Mouse (Mus musculus) forebrain, embryonic 11.5 days (tissue): ENCODE measurements at regions not wholly inside any gene's neighbourhood (a gene's known extent, or its start where the extent isn't known, plus 50 kb on each side); places are given as distances from the start of the nearest gene placed in this dataset.
"Not testable (repeated sequence)": the region's sequence is repeated elsewhere in the genome, so short reads cannot be mapped to it uniquely, and the experiment has no call there.

Experiments
- ATAC-seq: fragments of 200-750 bp; cut with Nextera tagmentation; replicated peaks from 2 replicates; pipeline ENCODE4 v1.8.0; 2017; ENCODE audit warnings: moderate TSS enrichment; ENCODE audit not compliant: low FRiP score
- DNase-seq: peaks from one replicate; pipeline ENCODE4 v3.0.0-alpha.2; 2017; ENCODE audit warnings: low spot score
- H3K27ac ChIP-seq: fragments of 300-500 bp; sonication (generic); 2 replicates; pipeline ENCODE4 v1.5.1; 2014; ENCODE audit warnings: low read depth, low read length
- H3K27me3 ChIP-seq: fragments of 300-500 bp; sonication (generic); 2 replicates; pipeline ENCODE4 v1.6.1; 2014; ENCODE audit warnings: mild to moderate bottlenecking, low read length, mixed read lengths; ENCODE audit not compliant: control insufficient read depth, insufficient read depth
- H3K36me3 ChIP-seq: fragments of 300-500 bp; sonication (generic); 2 replicates; pipeline ENCODE4 v1.6.1; 2014; ENCODE audit warnings: mild to moderate bottlenecking, low read length, moderate library complexity, mixed read lengths; ENCODE audit not compliant: control insufficient read depth, insufficient read depth
- H3K4me1 ChIP-seq: fragments of 300-500 bp; sonication (generic); replicated peaks from 2 replicates; pipeline ENCODE4 v1.6.1; 2014; ENCODE audit warnings: low read length, mixed read lengths; ENCODE audit not compliant: control insufficient read depth, insufficient read depth
- H3K4me2 ChIP-seq: fragments of 300-500 bp; sonication (generic); 2 replicates; pipeline ENCODE4 v1.6.1; 2014; ENCODE audit warnings: low read depth, mild to moderate bottlenecking, low read length, moderate library complexity, mixed read lengths; ENCODE audit not compliant: severe bottlenecking
- H3K4me3 ChIP-seq: fragments of 300-500 bp; sonication (generic); 2 replicates; pipeline ENCODE4 v1.5.1; 2014; ENCODE audit warnings: low read depth, low read length
- H3K9ac ChIP-seq: fragments of 300-500 bp; sonication (generic); 2 replicates; pipeline ENCODE4 v1.6.1; 2014; ENCODE audit warnings: low read length
- H3K9me3 ChIP-seq: fragments of 300-500 bp; sonication (generic); 2 replicates; pipeline ENCODE4 v1.6.1; 2016; ENCODE audit warnings: low read length, mixed read lengths; ENCODE audit not compliant: control insufficient read depth
- WGBS: fragments of 180-500 bp; shearing (Covaris S2); extraction: QIAGEN DNeasy Blood & Tissue Kit; methylation state at CpG from one replicate; pipeline ENCODE4 v1.1.7; 2014; 5-methylcytosine and 5-hydroxymethylcytosine counted together

DNA sequence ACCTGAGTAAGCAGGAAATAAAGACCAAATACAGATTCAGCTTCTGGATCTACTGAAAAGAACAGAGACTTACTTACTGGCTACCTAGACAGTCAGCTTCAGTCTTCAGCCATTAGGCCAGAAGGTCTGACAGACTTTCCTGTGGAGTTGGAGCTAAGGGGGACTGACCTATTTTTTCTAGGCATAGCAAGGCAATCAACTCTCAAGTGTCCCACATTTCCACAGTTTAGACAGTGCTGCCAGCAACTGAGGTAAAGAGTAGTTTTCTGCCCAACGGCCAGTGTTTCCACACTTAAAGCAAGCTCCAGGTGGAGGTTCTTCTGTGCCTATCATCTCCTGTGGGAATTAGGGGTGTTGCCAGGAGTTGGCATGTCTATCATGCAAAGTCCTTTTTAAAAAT lies 111.3 kb upstream of the Ppp6c start:
- WGBS: 82% methylated on average over 1 of the region's 1 CpGs
- no peaks in the 10 kb centered on the region for H3K4me1 ChIP-seq
- H3K9ac ChIP-seq: no peak overlapping the region
- no peak overlapping the region for H3K4me3 ChIP-seq
- no peak overlapping the region for H3K27ac ChIP-seq
- ATAC-seq (no peak), DNase-seq (no peak)
- no peaks in the 10 kb centered on the region for H3K27me3 ChIP-seq
- no peaks in the 10 kb centered on the region for H3K36me3 ChIP-seq
- H3K4me2 ChIP-seq: no peak overlapping the region
- H3K9me3 ChIP-seq: no peaks in the 10 kb centered on the region

DNA sequence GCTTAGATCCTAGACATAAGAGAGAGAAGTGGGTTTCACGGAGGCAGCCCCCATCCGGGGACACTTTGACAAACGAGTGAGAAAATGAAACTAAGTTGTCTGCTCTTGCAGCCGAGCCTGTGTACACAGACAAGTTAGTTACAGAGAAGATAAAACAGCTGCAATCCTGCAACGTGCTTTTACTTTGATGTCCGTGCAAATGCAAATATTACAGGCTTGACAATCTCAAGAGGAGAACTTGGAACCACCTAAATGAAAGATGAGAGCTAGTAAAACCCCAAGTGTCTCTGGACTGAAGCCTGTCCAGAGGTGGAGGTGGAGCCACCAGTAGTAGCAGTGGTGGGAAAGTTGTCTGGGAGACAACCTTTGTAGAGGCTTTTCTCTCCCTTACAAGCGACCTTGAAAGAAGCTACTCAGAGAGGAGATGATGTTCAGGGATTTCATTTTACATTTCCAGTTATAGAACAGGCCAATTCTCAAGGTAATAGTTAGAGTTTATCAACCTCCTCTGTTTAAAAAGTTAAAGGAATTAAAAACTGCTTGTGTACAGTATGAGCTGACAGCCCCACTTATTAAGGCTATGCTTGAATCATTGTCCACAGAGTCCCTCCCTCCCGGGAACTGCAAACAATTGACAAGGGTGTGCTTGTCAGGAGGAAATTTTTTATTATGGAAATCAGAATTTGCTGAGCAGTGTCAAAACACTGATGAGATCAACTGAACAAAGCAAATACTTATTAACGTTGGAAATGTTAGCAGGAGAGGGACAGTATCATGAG lies 99.7 kb upstream of the Ppp6c start:
- no peak overlapping the region for H3K4me2 ChIP-seq
- no peaks in the 10 kb centered on the region for H3K9me3 ChIP-seq
- ATAC-seq (no peak), DNase-seq (no peak)
- no peak overlapping the region for H3K4me3 ChIP-seq
- WGBS: 77% methylated on average over 9 of the region's 9 CpGs
- no peaks in the 10 kb centered on the region for H3K4me1 ChIP-seq
- no peaks in the 10 kb centered on the region for H3K36me3 ChIP-seq
- H3K27me3 ChIP-seq: no peaks in the 10 kb centered on the region
- H3K9ac ChIP-seq: no peak overlapping the region
- 0 out of 2 replicates have a peak overlapping the region, but pooled peaks have one; percentile 31 for H3K27ac ChIP-seq

DNA sequence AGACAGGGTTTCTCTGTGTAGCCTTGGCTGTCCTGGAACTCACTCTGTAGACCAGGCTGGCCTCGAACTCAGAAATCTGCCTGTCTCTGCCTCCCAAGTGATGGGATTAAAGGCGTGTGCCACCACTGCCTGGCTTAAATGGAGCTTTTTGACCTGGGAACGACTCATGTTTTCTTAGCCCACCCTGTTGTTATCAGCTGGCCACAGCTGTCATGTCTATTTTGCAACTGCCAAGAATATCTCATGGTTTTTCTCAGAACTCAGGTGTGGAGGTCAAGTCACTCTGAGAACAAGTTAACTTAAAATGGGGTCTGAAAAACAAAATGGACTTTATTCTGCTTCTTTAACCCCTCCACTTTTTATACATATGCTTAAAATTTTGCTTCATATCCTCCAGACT lies 98.9 kb upstream of the Ppp6c start:
- H3K4me1 ChIP-seq, H3K4me3 ChIP-seq, H3K27me3 ChIP-seq, H3K9me3 ChIP-seq, ATAC-seq, H3K27ac ChIP-seq, DNase-seq, H3K36me3 ChIP-seq, H3K9ac ChIP-seq, H3K4me2 ChIP-seq: not testable (repeated sequence)
- 88% methylated on average over 3 of the region's 3 CpGs for WGBS

DNA sequence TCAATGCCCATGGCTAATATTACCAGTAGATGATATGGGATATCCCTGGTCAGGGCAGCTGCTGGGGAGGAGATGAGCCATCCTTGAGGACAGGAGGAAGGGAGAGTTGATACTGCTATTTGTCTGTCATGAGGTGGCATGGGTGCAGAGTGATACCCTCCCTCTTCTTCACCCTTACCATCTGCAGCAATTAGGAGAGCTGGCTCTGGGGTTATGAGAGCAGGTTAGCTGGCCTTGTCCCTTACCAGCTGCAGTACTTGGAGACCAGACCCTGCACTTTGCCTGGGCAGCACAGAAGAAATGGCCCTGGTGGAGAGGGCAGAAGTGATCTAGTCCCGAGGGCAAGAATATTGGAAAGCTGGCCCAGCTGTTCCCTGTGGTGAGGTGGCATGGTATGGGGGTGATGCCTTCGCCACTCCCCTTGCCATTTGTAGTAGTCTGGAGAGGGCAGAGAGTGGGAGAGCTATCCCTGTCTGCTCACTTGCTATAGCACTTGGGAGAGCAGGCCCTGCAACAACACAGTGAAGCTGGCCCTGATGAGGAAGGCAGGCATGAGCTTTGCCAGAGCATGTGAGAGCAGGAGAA lies 73.6 kb upstream of the Ppp6c start:
- Histone ChIP-seq H3K36me3 (no peaks in the 10 kb centered on the region), H3K27me3 (no peaks in the 10 kb centered on the region), H3K4me2 (no peak overlapping the region), H3K9ac (no peak overlapping the region), H3K4me3 (no peak overlapping the region), H3K4me1 (no peaks in the 10 kb centered on the region), H3K9me3 (no peaks in the 10 kb centered on the region), H3K27ac (no peak overlapping the region)
- WGBS: 83% methylated on average over 2 of the region's 2 CpGs
- ATAC-seq: no peak
- DNase-seq: no peak

DNA sequence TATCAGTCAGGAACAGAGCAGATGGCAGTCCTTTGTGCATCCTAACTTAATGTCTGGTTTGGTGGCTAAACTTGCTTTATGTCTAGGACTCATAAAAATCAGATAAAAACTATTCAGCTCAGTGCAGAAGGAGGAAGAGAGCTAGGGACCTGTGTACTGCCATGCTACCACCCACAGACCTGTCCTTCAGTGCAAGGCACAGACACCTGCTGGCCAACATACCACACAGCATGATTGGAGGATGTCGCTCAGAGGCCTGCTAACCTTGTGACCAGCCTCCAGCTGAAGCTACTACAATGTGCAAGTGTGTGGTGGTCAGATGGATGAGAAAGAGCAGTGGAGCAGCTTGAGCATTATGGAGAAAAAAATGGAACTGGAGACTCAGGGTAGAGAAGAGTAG lies 73.0 kb upstream of the Ppp6c start:
- Histone ChIP-seq H3K27ac (no peak overlapping the region), H3K4me1 (no peaks in the 10 kb centered on the region), H3K4me3 (no peak overlapping the region), H3K36me3 (no peaks in the 10 kb centered on the region), H3K9ac (no peak overlapping the region), H3K4me2 (no peak overlapping the region), H3K27me3 (no peaks in the 10 kb centered on the region), H3K9me3 (no peaks in the 10 kb centered on the region)
- no peak for DNase-seq
- ATAC-seq: no peak
- 86% methylated on average over 1 of the region's 1 CpGs for WGBS

DNA sequence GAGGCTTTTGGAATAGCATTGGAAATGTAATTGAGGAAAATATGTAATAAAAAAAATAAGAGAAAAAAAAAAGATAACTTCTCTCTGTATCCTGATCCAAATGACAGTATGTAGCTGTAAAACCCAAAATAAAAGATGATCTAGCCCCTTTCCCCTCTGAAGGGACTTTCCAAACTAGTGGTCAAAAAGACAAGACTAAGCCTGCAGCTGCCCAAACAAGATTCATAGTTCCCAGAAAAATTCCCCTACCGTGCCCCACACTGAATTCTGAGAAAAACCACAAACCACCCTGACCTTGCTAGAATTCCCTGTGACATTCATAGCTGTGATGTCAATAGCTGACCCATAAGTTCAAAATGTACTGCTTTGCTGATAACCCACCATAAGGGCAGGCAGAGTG lies 69.2 kb upstream of the Ppp6c start:
- ATAC-seq (no peak), DNase-seq (no peak)
- Histone ChIP-seq H3K36me3 (no peaks in the 10 kb centered on the region), H3K9ac (no peak overlapping the region), H3K27ac (no peak overlapping the region), H3K4me1 (no peaks in the 10 kb centered on the region), H3K9me3 (no peaks in the 10 kb centered on the region), H3K4me2 (no peak overlapping the region), H3K4me3 (no peak overlapping the region), H3K27me3 (no peaks in the 10 kb centered on the region)
- WGBS: 90% methylated on average over 1 of the region's 1 CpGs

DNA sequence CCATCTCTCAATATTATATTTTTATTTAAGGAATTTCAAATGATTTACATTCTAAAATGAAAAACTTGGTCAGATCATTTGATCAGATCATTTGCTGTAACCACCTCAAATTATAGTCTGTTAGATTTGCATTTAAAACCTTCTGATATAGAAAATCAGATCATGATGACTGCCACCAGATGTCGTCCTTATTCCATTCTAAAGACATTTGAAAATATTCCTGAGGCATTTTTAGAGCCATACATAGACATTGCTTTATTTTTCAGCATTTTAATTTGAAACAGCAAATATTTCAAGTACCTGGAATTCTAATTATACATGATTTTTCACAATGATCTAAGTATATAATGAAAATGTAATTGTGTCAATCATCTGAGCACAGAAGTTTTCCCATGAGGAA lies 52.0 kb upstream of the Ppp6c start:
- Histone ChIP-seq H3K9me3 (no peaks in the 10 kb centered on the region), H3K4me3 (no peak overlapping the region), H3K27me3 (no peaks in the 10 kb centered on the region), H3K9ac (no peak overlapping the region), H3K4me1 (no peaks in the 10 kb centered on the region), H3K36me3 (no peaks in the 10 kb centered on the region), H3K27ac (no peak overlapping the region), H3K4me2 (no peak overlapping the region)
- 67% methylated on average over 1 of the region's 1 CpGs for WGBS
- ATAC-seq: no peak
- DNase-seq: no peak
